Mouse (Mus musculus) 3134 (cell line): ENCODE results near the gene Atg4c.

ENCODE experiments used
- DNase-seq: peaks from one replicate; pipeline ENCODE4 v3.0.0-alpha.2; 2011; ENCODE audit warnings: low spot score; ENCODE audit not compliant: insufficient read length; ENCODE audit errors: extremely low read depth

Gene Atg4c

GRCm38 (mm10) chr4:99185305-99185704 lies 8.4 kb upstream of the Atg4c start:
- no peak for DNase-seq

- DNase-seq: no peak
These were observed 7.2 kb upstream of the Atg4c start for GRCm38 (mm10) chr4:99186412-99187125.

- no peak for DNase-seq
These were observed 1.1 kb upstream of the Atg4c start for GRCm38 (mm10) chr4:99192640-99193039.

DNA sequence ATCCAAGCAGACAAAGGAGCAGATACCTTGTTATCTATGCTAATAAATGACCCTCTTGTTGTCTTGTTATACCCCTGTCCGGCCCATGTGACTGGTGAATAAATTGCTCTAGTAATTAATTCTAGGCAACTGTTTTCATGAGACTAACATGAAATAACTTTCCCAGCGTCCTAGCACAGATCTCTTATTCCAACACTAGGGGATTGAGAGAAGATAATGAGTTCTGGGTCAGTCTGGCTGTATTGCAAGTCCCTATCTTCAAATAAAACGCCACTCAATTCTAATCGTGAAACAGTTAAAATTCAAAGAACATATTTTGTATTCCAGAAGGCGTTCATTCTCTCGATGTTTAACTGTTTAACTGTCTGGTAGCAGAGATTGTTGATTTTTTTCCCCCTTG lies 520 bp upstream of the Atg4c start:
- no peak for DNase-seq

DNA sequence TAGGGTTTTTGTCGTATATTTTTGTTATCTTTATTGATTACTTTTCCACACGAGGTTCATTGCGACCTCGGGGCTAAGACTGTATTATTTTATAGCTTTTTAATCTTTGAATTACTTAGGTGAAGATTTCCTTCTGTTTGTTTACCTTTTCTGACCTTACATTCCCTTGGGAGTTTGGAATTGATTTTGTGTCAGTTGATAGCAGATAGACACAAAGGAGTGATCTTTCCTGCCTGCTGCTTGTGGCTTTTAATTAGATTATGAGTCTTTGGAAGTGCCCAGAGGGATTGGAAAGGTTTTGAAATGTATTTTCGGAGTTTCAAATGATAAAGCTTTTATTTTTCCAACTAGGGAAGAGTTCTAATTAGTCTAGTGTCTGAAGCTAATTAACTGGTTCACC lies 1.1 kb downstream of the Atg4c start:
- no peak for DNase-seq

- DNase-seq: no peak
These were observed 5.0 kb downstream of the Atg4c start for GRCm38 (mm10) chr4:99198721-99199120.

GRCm38 (mm10) chr4:99199757-99200251 lies 6.1 kb downstream of the Atg4c start:
- no peak for DNase-seq

GRCm38 (mm10) chr4:99200383-99201136 lies 6.8 kb downstream of the Atg4c start:
- no peak for DNase-seq

DNA sequence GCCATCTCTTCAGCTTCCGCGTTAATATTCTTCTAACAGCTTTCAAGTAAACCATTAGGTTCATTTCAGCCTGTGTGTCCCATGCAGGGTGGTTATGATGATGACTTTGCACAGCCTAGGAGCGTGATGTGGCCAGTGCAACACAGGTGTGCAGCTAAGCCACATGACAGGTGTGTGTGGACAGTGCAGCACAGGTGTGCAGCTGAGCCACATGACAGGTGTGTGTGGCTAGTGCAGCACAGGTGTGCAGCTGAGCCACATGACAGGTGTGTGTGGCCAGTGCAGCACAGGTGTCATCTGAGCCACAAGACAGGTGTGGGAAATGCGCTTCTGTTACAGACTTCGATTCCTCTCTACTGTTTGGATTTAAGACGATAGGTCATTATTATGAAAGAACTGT lies 12.0 kb downstream of the Atg4c start:
- no peak for DNase-seq

DNA sequence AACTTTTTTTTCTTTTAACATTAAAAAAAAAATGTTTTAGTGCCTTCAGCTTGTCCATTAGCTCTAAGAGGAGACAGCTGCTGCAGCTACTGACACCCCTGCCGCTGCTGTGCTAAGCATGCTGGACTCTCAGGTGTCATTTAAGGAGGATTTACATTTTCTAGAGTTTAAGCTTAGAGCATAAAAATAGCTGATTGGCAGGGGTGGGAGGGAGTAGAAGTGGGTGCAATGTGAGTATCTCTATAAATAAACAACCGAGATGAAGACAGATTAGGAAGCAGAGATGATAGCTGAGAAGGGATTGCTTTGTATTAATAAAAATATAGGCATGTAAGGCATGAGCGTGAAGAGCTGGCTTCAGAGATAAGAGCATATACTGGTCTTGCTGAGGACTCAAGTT lies 12.6 kb downstream of the Atg4c start:
- DNase-seq: no peak

- DNase-seq: no peak
These were observed 16.4 kb downstream of the Atg4c start for GRCm38 (mm10) chr4:99210087-99210486.

- no peak for DNase-seq
These were observed 17.9 kb downstream of the Atg4c start for GRCm38 (mm10) chr4:99211606-99212005.

GRCm38 (mm10) chr4:99213123-99213522 lies 19.4 kb downstream of the Atg4c start:
- no peak for DNase-seq

DNA sequence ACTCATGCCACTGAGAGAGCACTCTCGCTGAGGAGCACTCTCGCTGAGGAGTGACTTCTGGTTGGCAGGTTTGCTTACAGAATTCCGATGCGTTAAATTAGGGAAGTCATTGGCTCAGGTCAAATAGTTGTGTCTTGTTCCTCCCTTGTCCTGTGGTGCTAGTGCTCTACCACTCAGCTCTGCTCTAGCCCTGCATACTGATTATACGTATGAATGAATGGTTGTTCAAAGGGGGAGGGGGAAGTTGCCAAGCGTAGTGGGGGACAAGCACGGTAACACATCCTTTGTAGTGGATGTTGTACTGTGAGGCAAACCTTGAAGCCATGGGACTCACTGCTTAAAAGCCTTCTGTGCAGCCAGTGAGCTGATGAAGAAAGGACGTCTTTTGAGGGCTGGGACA lies 28.5 kb downstream of the Atg4c start:
- no peak for DNase-seq

- DNase-seq: no peak
These were observed 31.1 kb downstream of the Atg4c start for GRCm38 (mm10) chr4:99224790-99225189.

- DNase-seq: peak; percentile 25
These were observed 33.5 kb downstream of the Atg4c start for GRCm38 (mm10) chr4:99227226-99227625.

GRCm38 (mm10) chr4:99229371-99229770 lies 35.6 kb downstream of the Atg4c start:
- DNase-seq: no peak

- no peak for DNase-seq
These were observed 41.6 kb downstream of the Atg4c start for GRCm38 (mm10) chr4:99235203-99235856.

DNA sequence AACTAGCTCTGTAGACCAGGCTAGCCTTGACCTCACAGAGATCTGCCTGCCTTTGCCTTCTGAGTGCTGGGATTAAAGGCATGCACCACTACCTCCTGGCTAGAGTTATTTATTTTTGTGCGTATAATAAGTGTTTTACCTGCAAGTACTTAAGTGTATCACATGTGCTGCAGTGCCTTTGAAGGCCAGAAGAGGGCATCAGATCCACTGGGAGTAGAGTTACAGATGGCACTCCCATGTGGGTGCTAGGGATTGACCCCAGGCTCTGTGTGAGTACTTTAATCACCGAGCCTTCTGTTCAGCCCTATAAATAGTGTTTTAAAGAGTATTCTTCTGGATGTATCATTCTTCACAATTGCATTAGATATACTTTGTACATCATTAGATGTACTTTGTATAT lies 44.6 kb downstream of the Atg4c start:
- no peak for DNase-seq

DNA sequence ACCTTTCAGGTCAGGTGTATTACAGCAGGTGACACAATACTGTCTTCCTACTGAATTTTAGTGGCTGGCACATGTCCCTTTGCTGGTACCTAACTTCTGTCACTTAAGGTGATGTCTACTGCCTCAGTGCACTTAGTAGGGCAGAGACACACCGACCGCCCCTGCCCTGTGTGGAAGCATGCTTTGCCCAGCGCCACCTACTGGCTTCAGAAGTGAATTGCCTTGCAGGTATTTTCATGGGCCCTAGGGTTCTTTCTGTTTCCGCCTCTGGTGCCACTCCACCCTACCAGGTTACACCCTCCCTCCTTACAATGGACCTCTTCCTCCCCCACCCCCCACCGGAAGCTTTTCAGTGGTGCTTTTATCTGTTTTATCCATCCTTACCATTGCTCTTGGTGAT lies 47.9 kb downstream of the Atg4c start:
- DNase-seq: no peak

DNA sequence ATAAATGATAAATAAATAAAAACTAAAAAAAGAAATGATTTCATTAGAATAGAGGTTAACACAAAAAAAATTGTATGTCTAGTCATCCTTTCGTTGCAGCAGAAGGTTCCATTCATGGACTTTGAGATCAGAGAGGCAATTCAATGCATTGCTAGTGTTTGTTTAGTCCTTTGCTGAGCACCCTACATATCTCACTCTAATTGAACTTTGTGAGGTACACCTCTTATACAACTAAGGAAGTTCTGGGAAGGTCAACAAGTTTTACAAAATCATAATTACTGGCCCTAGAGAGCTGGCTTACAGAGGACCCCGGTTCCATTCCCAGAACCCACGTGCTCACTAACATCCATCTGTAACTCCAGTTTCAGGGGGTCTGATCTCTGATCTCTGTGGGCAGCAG lies 55.6 kb downstream of the Atg4c start:
- no peak for DNase-seq

DNA sequence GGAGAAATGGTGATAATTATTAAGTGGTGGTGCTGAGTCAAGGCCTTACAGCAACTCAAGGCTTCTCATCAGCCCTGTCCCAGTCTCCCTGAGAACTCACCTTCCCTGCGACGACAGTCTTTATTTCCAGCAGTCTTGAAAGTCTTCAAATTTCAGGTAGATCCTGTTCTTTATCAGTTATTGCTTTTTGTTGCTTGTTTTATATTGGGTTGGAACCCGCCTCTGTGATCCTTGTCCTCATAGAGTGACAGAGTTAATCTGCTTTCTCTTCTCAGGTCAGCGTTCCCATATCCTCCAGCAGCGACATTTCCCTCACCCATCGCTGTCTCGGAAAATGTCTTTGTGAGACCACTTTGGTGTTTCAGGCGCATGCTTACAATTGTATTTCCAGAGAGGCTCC lies 56.1 kb downstream of the Atg4c start:
- no peak for DNase-seq
